Mouse (Mus musculus): Measurements from ENCODE around the gene Ugt1a7c.

Gene Ugt1a7c

DNA sequence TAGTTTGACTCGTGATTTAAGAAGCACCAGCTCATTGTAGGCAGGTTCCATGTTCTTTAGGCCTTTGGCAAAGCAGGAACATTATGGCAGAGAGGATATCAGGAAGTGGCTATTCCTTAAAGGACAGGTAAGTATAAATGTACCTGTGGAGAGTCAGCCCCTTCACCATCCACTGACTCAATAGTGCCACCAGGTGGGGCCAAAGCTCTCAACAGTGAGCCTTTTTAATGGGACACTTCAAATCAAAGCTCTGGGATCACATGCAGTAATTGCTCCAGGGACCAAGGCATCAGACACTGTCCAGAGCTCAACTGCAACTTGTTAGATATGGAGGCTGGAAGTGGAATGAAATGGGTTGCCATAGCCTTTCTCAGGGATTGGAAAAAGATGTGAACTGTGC, 26.7 kb downstream of the Ugt1a7c start:
- no CpG with 5 or more reads among the region's 1 CpGs for WGBS

DNA sequence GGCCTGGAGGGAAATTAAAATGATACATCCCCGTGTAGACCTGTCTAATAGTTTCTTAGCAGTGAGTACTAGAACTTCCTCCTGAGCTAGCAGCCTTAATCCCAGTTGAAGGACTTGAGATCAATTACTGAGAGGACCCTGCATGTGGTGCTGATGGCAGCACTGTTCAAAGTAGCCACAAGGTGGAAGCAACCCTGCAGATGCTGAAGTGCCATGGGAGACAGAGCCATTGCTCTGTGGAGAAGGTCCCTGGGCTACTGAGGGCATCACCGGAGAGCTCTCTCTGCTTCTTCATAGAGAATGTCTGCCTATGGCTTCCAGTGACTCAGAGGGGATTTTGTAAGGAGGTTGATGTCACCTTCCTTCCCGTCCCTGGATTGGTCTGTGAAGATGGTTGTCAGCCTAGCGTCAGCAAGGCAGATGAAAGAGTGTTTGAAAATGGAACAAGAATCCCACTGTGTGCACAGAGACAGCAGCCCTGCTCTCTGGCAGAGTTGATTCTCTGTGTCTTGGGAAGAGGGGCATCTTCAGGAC, 31.0 kb downstream of the Ugt1a7c start:
- WGBS = 75% methylated on average over 4 of the region's 4 CpGs

DNA sequence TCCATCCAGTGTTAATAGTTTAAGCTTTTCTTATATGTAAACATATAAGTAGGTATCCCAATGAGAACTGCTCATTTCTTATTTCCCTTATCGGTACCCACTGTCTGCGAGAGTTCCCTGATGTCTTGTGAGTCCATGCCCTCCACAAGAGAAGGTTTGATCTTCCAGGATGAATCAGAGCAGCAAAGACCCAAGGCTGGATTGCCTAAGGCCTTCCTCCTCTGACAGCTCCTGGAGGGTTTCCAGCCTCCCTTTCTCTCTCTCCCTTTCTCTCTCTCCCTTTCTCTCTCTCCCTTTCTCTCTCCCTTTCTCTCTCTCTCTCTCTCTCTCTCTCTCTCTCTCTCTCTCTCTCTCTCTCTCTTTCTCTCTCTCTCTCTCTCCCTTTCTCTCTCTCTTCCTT, 34.2 kb downstream of the Ugt1a7c start:
- WGBS = 85% methylated on average over 2 of the region's 2 CpGs

DNA sequence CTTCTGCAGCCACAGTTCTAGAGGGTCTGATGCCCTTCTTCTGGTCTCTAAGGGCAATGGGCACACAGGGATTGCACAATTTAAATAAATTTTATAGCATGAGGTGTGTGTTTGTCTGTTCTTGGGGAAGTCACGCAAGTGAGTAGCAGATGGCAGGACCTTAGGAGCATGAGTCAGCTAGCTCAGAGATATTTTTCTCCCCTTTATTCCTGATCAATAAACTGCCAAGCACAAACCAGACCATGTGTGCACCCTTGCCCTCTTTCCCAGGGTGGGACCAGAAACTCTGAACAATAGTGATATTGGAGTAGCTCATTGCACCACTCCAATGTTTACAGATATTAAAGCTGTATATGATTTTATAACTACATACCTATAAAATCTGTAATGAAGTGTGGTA, 35.4 kb downstream of the Ugt1a7c start:
- 100% methylated on average over 1 of the region's 1 CpGs for WGBS

DNA sequence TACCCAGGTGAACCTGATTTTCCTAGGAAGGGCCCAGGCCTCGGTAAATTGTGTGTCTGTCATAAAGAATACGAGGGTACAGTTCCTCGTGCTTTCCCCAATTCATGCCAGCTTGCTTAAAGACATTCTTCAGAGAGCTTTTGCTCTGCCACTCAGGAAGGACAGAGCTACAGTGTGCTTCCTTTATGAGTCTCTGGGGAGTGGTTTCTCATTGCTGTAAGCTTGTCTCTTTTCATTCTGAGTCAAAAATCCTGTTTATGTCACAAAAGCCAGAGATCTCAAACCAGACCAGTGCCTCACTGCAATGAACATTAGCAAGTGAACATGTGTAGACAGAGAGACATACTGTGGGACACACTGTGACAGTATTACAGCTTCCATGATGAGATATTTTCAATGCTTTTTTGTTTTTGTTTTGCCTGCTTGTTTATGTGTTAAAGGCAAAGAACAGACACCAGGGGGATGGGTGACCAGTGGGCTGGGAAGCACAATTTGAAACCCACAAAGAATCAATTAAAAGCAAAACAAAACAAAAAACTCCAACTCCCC, 39.1 kb downstream of the Ugt1a7c start:
- 41% methylated on average over 3 of the region's 3 CpGs for WGBS

DNA sequence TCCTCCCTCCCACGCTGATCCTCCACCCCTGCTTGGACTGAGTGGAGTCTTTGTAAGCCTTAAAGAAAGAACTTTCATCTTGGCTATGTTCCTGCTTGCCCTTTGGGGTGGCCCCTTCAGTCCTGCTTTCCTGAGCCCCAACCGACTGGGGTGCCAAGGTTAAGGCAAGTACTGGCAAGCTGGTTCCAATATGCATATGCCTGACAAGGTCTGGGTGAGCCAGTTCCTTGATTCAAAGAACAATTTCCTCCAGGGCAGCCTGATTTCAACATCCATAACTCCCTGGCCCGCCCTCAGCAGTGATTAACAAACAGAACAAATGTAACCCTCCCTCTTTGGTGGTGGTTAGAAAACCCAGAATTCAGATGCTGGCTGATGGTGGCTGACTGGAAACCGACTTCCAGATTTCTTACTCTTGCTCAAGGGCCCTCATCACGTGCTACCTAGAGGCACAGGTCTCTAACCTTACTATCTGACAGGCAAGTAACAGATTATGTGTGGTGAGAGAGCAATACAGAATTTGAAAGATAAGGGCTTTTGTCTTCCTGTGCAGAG, 39.7 kb downstream of the Ugt1a7c start, which contains the start of gene Ugt1a6a:
Gene Ugt1a6a (plus strand): TSS at position 353 of the 555 bp plus-strand sequence.
- 53% methylated on average over 5 of the region's 5 CpGs for WGBS

DNA sequence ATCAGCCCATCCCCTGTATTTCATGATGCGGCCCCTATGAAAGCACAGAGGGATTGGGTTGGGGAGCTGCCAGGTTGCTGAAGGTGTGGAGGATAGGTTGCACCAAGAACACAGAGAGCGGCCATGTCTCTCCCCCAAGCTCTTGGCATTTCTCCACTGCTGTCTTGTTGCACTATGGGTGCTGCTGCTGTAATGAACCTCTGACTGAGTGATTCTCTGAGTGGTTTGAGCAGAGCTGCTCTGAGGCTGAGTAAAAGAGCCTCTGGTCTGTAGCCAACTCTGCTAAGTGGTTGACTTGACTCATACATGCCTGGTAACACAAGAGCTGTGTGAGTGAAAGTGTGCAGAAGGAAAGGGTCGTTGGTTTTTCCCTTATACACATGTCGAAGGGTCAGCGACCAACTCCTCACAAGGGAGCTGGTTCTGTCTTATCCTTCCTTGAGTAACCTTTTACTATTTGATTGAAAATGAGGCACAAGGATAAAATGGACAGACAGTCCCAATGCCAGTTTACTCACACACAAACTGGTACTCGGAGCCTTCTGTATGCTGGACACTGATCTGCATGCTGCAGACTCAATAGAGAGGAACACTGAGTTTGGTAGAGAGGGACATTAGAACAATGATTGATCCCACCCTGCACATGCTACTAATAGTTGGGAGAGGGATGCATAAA, 40.5 kb downstream of the Ugt1a7c start:
- WGBS = 77% methylated on average over 6 of the region's 6 CpGs

DNA sequence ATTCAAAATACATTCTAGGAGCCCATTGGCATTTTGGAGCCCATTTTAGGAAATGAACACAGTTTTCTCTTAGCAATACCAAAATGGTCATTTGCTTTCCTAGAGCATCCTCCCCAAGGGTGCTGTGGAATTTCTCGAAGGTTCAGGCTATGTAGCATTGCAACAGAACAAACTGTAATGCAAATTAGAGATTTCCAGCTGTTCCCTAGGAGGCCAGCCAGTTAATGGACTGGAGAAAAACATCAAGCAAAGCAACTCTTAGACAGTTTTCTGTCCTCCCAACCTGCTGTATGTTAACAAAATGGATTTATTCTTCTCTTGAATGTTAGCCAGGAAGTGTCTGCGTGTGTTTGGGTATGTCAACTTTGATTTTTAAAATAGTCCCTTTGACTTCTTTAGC, 41.8 kb downstream of the Ugt1a7c start:
- 68% methylated on average over 2 of the region's 2 CpGs for WGBS

DNA sequence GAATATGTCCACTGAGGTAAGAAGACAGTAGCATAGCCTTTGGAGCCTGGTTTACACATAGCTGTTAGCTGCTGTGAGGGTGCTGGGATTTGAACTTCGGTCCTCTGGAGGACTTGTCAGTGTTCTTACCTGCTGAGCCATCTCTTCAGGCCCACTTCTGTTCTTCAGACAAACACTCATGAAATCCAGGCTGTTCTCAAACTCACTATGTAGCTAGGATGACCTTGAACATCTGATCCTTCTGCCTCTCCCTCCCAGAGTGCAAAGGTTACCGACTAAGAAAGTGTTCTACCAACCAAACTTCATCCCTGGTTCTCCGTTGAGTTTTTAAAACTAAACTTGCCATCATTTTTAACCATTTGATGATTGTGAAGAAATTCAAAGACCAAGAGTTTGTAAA, 42.4 kb downstream of the Ugt1a7c start:
- WGBS = 90% methylated on average over 3 of the region's 3 CpGs

DNA sequence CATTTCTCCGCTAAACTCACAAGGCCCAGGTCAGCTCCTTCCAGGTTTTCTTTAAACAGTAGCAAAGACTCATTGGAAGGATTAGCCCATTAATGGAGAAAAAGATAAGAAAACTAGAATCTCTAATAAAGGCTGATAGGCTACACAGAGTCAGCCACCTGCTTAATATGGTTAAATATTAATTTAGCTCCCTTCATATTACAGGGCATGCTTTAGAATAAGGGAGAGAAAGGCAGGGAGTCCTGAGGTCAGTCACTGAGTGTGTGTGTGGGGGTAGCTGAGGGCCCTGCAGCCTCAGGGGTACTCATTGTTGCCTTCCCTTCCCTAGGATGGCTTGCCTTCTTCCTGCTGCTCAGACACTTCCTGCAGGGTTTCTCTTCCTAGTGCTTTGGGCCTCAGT, 43.3 kb downstream of the Ugt1a7c start:
- 98% methylated on average over 1 of the region's 1 CpGs for WGBS

DNA sequence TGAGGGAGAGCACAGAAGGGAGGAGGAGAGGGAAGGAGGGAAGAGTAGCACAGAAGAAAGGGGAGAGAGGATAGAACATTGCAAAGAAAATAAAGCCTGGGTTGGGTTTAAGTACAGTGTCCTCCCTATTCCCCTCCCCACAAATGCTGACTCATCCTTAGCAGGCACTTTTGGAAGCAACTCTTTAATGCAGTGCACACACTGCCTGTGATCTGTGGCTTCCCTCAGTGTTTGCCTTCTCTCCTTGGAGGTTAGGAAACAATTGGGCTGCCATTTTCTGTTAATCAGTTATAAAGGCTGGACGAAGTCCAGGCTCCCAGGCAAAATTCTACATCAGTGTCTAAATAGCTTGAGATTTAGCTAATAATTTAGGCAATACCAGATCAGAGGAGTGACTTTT, 45.6 kb downstream of the Ugt1a7c start:
- WGBS = 71% methylated on average over 1 of the region's 1 CpGs

DNA sequence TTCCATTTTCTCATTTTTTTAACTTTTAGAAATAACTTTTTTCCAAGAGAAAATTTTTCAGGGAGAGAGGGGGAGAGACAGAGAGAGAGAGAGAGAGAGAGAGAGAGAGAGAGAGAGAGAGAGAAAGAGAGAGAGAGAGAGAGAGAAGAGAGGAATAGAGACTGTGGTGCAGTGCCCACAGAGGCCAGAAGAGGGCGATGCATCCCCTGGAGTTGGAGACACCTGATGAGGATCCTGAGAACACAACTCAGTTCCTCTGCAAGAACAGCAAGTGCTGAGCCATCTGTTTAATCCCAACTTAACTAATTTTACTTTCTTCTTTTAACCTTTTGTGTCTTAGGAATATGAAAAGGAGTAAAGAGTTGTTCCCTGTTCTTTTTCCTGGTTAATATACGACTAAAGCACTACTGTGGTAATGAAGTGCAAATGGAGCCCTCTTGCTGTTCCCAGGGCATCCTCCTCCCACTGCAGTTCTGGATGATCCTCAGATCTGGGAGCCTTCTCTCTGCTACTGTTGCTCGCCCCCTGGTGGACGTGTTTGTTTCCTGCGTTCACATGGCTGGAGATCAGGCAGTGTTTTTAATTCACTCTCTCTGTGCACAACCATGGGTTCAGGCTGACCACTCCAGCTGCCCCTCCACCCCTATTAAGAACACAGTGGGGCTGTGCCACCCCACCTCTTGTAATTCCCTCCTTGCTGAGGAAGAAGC, 49.3 kb downstream of the Ugt1a7c start:
- WGBS = 5% methylated on average over 5 of the region's 5 CpGs

DNA sequence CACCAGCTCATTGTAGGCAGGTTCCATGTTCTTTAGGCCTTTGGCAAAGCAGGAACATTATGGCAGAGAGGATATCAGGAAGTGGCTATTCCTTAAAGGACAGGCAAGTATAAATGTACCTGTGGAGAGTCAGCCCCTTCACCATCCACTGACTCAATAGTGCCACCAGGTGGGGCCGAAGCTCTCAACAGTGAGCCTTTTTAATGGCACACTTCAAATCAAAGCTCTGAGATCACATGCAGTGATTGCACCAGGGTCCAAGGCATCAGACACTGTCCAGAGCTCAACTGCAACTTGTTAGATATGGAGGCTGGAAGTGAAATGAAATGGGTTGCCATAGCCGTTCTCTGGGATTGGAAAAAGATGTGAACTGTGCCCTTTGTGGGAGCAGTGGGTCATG, 50.4 kb downstream of the Ugt1a7c start:
- 77% methylated on average over 2 of the region's 2 CpGs for WGBS

DNA sequence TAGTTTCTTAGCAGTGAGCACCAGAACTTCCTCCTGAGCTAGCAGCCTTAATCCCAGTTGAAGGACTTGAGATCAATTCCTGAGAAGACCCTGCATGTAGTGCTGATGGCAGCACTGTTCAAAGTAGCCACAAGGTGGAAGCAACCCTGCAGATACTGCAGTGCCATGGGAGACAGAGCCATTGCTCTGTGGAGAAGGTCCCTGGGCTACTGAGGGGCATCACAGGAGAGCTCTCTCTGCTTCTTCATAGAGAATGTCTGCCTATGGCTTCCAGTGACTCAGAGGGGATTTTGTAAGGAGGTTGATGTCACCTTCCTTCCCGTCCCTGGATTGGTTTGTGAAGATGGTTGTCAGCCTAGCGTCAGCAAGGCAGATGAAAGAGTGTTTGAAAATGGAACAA, 55.3 kb downstream of the Ugt1a7c start:
- 88% methylated on average over 2 of the region's 2 CpGs for WGBS

DNA sequence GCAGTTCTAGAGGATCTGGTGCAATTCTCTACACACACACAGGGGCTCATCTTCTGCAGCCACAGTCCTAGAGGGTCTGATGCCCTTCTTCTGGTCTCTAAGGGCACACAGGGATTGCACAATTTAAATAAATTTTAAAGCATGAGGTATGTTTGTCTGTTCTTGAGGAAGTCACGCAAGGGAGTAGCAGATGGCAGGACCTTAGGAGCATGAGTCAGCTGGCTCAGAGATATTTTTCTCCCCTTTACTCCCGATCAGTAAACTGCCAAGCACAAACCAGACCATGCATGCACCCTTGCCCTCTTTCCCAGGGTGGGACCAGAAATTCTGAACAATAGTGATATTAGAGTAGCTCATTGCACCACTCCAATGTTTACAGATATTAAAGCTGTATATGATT, 63.6 kb downstream of the Ugt1a7c start:
- WGBS = 79% methylated on average over 2 of the region's 2 CpGs

DNA sequence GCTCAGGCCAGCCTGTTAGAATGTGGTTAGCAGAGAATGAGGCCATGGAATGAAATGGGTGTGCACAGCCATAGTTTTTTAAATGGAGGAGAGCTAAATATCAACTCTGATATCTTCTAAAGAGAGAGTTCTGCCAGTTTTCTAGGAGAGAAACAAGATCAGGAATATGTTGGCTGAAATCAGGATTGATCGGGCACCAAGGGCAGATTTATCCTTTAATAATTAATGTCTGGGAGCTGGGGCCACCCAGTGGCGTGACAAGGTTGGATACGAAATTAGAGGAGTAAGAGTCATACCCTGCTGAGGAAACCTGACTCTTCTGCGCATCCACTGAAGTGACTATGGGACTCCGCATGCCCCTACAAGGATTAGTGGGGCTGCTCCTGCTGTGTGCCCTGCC, 70.8 kb downstream of the Ugt1a7c start, which contains the start of gene Ugt1a5:
Gene Ugt1a5 (plus strand): TSS at position 302 of the 400 bp plus-strand sequence.
- WGBS = 85% methylated on average over 5 of the region's 5 CpGs

DNA sequence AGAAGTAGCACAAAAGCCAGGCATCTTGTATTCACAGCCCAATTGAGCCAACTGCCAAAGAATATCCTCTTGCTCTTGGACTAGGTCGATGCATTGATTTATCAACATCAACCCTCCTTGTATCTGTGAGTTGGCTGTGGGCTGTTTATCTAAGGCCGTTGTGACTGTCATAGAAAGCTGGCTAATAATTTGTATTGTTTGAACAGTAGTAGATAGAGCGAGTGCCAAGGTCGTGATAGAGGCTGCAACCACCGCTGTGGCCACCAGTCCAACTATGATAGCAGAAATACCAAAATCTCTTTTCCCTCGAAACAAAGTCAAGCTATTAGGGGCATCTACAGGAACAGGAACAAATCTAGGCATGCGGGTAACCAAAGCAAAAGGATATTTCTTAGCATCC, 77.3 kb downstream of the Ugt1a7c start:
- WGBS = 86% methylated on average over 7 of the region's 7 CpGs

DNA sequence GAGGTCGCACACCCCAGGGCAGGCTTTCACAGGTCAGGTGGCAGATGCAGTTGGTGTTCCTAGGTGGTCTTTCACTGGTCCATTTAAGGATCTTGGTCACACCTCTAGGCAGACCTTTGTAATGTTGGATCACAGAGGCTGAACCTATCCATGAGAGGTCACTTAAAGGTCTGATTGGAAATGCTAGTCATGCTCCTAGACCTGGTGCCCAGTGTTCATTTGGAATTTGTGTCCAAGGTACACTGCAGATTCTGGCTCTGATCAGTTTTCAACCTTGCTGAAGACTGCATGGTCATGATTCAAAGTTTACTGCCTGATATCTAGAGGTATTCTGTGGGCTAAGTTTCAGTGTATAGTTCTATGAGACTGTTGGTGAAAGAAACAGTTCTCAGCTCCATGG, 84.8 kb downstream of the Ugt1a7c start:
- WGBS = 92% methylated on average over 1 of the region's 1 CpGs

DNA sequence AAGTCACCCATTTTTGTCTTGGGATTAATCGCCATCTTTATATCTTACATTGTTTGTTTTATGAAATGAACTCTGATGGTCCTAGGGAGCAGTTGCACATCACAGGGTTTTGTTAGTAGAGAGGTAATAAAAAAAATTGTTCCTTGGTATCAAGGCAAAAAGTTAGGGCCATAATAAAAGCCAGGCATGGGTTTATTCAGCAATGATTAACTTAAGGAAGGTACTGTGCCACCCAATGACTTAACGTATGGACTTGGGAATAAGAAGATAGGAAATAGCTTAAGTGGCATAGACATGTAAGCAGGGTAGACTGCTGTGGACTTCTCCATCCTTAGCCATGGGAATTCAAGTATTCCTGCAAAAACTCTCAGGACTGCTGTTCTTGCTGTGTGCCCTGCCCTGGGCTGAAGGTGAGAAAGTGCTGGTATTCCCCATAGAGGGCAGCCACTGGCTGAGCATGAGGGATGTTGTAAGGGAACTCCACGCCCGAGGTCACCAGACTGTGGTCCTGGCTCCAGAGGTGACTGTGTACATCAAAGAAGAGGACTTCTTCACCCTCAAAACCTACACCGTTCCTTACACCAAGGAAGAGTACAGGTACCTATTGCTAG, 91.6 kb downstream of the Ugt1a7c start:
- 93% methylated on average over 5 of the region's 5 CpGs for WGBS

DNA sequence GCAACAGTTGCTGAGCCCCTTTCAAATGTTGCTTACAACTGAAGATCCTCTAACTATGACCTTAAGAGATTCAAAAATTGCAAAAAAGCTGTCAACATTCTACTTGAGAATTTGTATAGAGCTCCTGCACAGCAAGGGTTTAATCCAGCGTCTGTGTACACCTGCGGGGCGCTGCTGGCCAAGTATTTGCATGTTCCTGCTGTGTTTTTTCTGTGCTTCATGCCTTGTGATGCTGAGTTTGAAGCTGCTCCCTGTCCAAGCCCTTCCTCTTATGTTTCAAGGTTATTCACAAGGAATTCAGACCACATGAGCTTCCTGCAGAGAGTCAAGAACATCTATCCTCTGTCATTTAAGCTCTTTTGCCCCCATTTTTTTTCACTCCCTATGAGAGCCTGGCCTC, 97.3 kb downstream of the Ugt1a7c start:
- WGBS = 78% methylated on average over 3 of the region's 3 CpGs

DNA sequence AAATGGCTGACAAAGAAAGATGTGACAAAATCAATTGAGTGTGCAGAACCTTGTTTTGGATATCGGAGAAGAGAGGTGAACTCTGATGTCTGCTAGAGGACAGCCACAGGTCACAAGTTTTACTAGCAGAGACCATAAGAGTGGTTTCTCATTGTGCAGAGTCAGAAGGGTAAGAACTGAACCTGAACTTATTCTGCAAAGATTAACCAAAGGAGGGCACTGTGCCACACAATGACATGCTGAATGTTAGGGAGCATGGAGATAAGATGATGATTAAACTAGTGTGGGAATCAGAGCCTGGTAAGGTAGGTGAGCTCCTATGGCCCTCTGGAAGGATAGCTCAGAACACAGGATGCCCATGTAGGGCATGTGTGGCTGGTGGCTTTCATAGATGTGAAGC, 100.8 kb downstream of the Ugt1a7c start:
- WGBS = 97% methylated on average over 1 of the region's 1 CpGs

DNA sequence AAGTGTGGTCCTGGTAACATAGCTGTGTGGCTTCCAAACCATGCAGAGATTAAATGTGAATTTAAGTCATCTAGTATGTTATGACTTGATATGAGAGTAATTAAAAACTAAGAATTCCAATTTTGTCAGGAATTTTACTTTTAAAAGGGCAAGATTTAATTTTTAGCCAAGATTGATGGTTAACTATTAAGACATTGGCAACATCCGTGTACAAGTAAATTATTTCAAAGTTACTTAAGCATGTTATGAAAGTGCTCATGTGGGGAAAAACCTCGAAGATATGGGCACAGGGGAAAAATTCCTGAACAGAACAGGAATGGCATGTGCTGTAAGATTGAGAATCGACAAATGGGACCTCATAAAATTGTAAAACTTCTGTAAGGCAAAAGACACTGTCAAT, 102.6 kb downstream of the Ugt1a7c start:
- WGBS = 83% methylated on average over 3 of the region's 3 CpGs
